Mouse (Mus musculus) embryonic facial prominence, embryonic 10.5 days (tissue): ENCODE results near the gene Hoxd10. TPM values are rescaled to one million over a fixed set of nuclear protein-coding genes. Genes with fewer than 3 reads are reported as not detected.
A peak's percentile ranks its signal among the peaks of the same experiment; 100 is the strongest.

Experiments used
- DNase-seq: peaks from one replicate; pipeline ENCODE4 v3.0.0-alpha.2; 2017; ENCODE audit warnings: low spot score
- H3K27ac ChIP-seq: fragments of 300-500 bp; sonication (generic); replicated peaks from 2 replicates; pipeline ENCODE4 v1.5.1; 2016; ENCODE audit warnings: mild to moderate bottlenecking
- H3K27me3 ChIP-seq: fragments of 300-500 bp; sonication (generic); replicated peaks from 2 replicates; pipeline ENCODE4 v1.6.1; 2016; ENCODE audit warnings: low read depth, mild to moderate bottlenecking; ENCODE audit not compliant: poor library complexity, severe bottlenecking
- H3K36me3 ChIP-seq: fragments of 300-500 bp; sonication (generic); replicated peaks from 2 replicates; pipeline ENCODE4 v1.6.1; 2016; ENCODE audit warnings: mild to moderate bottlenecking, moderate library complexity
- H3K4me1 ChIP-seq: fragments of 300-500 bp; sonication (generic); 2 replicates; pipeline ENCODE4 v1.6.1; 2016
- H3K4me3 ChIP-seq: fragments of 300-500 bp; sonication (generic); 2 replicates; pipeline ENCODE4 v1.5.1; 2016; ENCODE audit warnings: mild to moderate bottlenecking, moderate library complexity
- H3K9me3 ChIP-seq: fragments of 300-500 bp; sonication (generic); 2 replicates; pipeline ENCODE4 v1.6.1; 2016; ENCODE audit warnings: mild to moderate bottlenecking
- WGBS: fragments of 180-500 bp; shearing (Covaris S2); methylation state at CpG from one replicate; pipeline ENCODE4 v1.1.7; 2016; 5-methylcytosine and 5-hydroxymethylcytosine counted together
- microRNA counts: library from miRNA; unstranded; fragments of <30 nt; microRNA quantifications from one replicate; lab custom pipeline; 2017
- microRNA-seq: library from miRNA; unstranded; fragments of <30 nt; microRNA quantifications from one replicate; pipeline ENCODE4, GENCODE M21; 2017
- polyA plus RNA-seq: library from polyadenylated mRNA; unstranded; fragments of >200 nt; fragmentation: Nextera tagmentation; extraction: Ambion mirVana; gene quantifications from 2 replicates; pipeline ENCODE4 v1.2.1, GENCODE M21; 2016

Hoxd10 gene
- polyA plus RNA-seq, 1 experiment from 2014 or later = not detected

- Histone ChIP-seq H3K36me3 (no peaks in the 10 kb centered on the region), H3K27ac (no peak overlapping the region), H3K27me3 (peaks cover 100% of the 10 kb centered on the region), H3K9me3 (no peaks in the 10 kb centered on the region), H3K4me3 (peak overlapping the region; percentile 19; the same call in 1 of the 2 replicates), H3K4me1 (peaks cover 12% of the 10 kb centered on the region; the same call in 1 of the 2 replicates)
- under 1% methylated on average over 20 of the region's 20 CpGs for WGBS
- DNase-seq = no peak
Observed at GRCm38 (mm10) chr2:74738623-74739475, 47.1 kb downstream of the Hoxd10 start.

- 3% methylated on average over 2 of the region's 2 CpGs for WGBS
- no peaks in the 10 kb centered on the region for H3K9me3 ChIP-seq
- 0 out of 2 replicates have a peak overlapping the region, but pooled peaks have one; percentile 19 for H3K4me3 ChIP-seq
- H3K4me1 ChIP-seq = peaks cover 12% of the 10 kb centered on the region; the same call in 1 of the 2 replicates
- H3K27ac ChIP-seq = no peak overlapping the region
- H3K27me3 ChIP-seq = peaks cover 100% of the 10 kb centered on the region
- H3K36me3 ChIP-seq = no peaks in the 10 kb centered on the region
- DNase-seq = no peak
Observed at GRCm38 (mm10) chr2:74739476-74739800, 47.7 kb downstream of the Hoxd10 start.

GRCm38 (mm10) chr2:74739869-74740268 lies 48.1 kb downstream of the Hoxd10 start:
- Histone ChIP-seq H3K27ac (peak overlapping the region; percentile 35; the same call in 1 of the 2 replicates), H3K9me3 (no peaks in the 10 kb centered on the region), H3K4me1 (peaks cover 12% of the 10 kb centered on the region; the same call in 1 of the 2 replicates), H3K4me3 (peak overlapping the region; percentile 35), H3K36me3 (no peaks in the 10 kb centered on the region), H3K27me3 (peaks cover 100% of the 10 kb centered on the region)
- 2% methylated on average over 14 of the region's 14 CpGs for WGBS
- DNase-seq = no peak

GRCm38 (mm10) chr2:74740311-74741091 lies 48.8 kb downstream of the Hoxd10 start:
- Histone ChIP-seq H3K4me3 (peak overlapping the region; percentile 35), H3K27ac (peak overlapping the region; percentile 35; the same call in 1 of the 2 replicates), H3K27me3 (peaks cover 100% of the 10 kb centered on the region), H3K9me3 (no peaks in the 10 kb centered on the region), H3K36me3 (no peaks in the 10 kb centered on the region), H3K4me1 (peaks cover 12% of the 10 kb centered on the region; the same call in 1 of the 2 replicates)
- WGBS = 1% methylated on average over 43 of the region's 43 CpGs
- DNase-seq = peak; percentile 62

- Histone ChIP-seq H3K27me3 (peaks cover 100% of the 10 kb centered on the region), H3K9me3 (no peaks in the 10 kb centered on the region), H3K27ac (no peak overlapping the region), H3K4me3 (no peak overlapping the region), H3K4me1 (peaks cover 4% of the 10 kb centered on the region; the same call in 1 of the 2 replicates), H3K36me3 (no peaks in the 10 kb centered on the region)
- no peak for DNase-seq
- 26% methylated on average over 2 of the region's 3 CpGs for WGBS
Observed at GRCm38 (mm10) chr2:74741252-74741978, 49.7 kb downstream of the Hoxd10 start.

GRCm38 (mm10) chr2:74741979-74742277 lies 50.2 kb downstream of the Hoxd10 start:
- no peak overlapping the region for H3K27ac ChIP-seq
- H3K27me3 ChIP-seq = peaks cover 100% of the 10 kb centered on the region
- H3K9me3 ChIP-seq = no peaks in the 10 kb centered on the region
- no peak for DNase-seq
- peaks cover 9% of the 10 kb centered on the region; the same call in 1 of the 2 replicates for H3K4me1 ChIP-seq
- H3K36me3 ChIP-seq = no peaks in the 10 kb centered on the region
- H3K4me3 ChIP-seq = no peak overlapping the region

MicroRNA genes within 50 kb of the gene (microRNA counts, 519-probe panel; counts per million panel counts)
- microRNA mmu-miR-10b (lab: Ali Mortazavi, UCI) = 188 counts per million, percentile 57 among the panel's probes with 10 or more counts

Small RNA genes lying within 50 kb of the gene (microRNA-seq; reads per million reads assigned to microRNA genes)
- gene Gm44463 = not detected
- 191 reads per million, percentile 57 among the genes with 10 or more reads in this experiment for gene Mir10b

Other genes with a start within 250 kb of the Hoxd10 start
- 35.2 and 35.3 TPM in 2 replicates for gene Lnpk, start 112.5 kb upstream of the Hoxd10 start, polyA plus RNA-seq
- 0.05 and 0.08 TPM in 2 replicates for gene Evx2, start 32.4 kb upstream of the Hoxd10 start, polyA plus RNA-seq
- not detected in 2 replicates for gene Hoxd13, start 23.6 kb upstream of the Hoxd10 start, polyA plus RNA-seq
- not detected in 2 replicates for gene Hoxd12, start 16.9 kb upstream of the Hoxd10 start, polyA plus RNA-seq
- not detected in 2 replicates for gene Hoxd11, start 12.4 kb upstream of the Hoxd10 start, polyA plus RNA-seq
- gene Hoxd9, start 5.8 kb downstream of the Hoxd10 start, polyA plus RNA-seq = not detected in 2 replicates
- not detected in 2 replicates for gene Hoxd8, start 12.7 kb downstream of the Hoxd10 start, polyA plus RNA-seq
- gene Hoxd3, start 20.0 kb downstream of the Hoxd10 start, polyA plus RNA-seq = 1.7 and 6.9 TPM in 2 replicates
- not detected in 2 replicates for gene Hoxd4, start 20.0 kb downstream of the Hoxd10 start, polyA plus RNA-seq
- not detected in 2 replicates for gene Gm28230, start 34.8 kb downstream of the Hoxd10 start, polyA plus RNA-seq
- gene Hoxd1, start 71.1 kb downstream of the Hoxd10 start, polyA plus RNA-seq = 0.20 and 0.39 TPM in 2 replicates
- 112 and 113 TPM in 2 replicates for gene Mtx2, start 133.9 kb downstream of the Hoxd10 start, polyA plus RNA-seq